Mouse (Mus musculus) cortical plate, adult 2 months (tissue): ENCODE measurements at regions not wholly inside any gene's neighbourhood (a gene's known extent, or its start where the extent isn't known, plus 50 kb on each side); places are given as distances from the start of the nearest gene placed in this dataset.

ENCODE experiments used
- H3K27ac ChIP-seq: fragments of 200-500 bp; 2 replicates; pipeline ENCODE4 v1.5.1; 2012; ENCODE audit warnings: low read length, control low read depth, inconsistent platforms; ENCODE audit not compliant: insufficient read depth
- H3K4me1 ChIP-seq: fragments of 200-500 bp; 2 replicates; pipeline ENCODE4 v1.6.1; 2011; ENCODE audit warnings: low read length; ENCODE audit not compliant: control insufficient read depth, insufficient read depth
- H3K4me3 ChIP-seq: fragments of 200-500 bp; 2 replicates; pipeline ENCODE4 v1.5.1; 2011; ENCODE audit warnings: mild to moderate bottlenecking, low read length, control low read depth; ENCODE audit not compliant: insufficient read depth
- CTCF ChIP-seq: fragments of 200-500 bp; IDR thresholded peaks from 2 replicates; pipeline ENCODE4 v1.5.1; 2011; ENCODE audit warnings: mild to moderate bottlenecking, control low read depth, low read length; ENCODE audit not compliant: insufficient read depth; ENCODE audit errors: extremely low read depth
- POLR2A ChIP-seq: fragments of 200-500 bp; IDR thresholded peaks from 2 replicates; pipeline ENCODE4 v1.6.1; 2011; ENCODE audit warnings: mild to moderate bottlenecking, low read length, control low read depth; ENCODE audit not compliant: insufficient read depth; ENCODE audit errors: extremely low read depth

- Histone ChIP-seq H3K4me1 (no peaks in the 10 kb centered on the region), H3K27ac (no peak overlapping the region), H3K4me3 (no peak overlapping the region)
- TF ChIP-seq CTCF (no peak), POLR2A (no peak)
Observed at GRCm38 (mm10) chr2:50519129-50519504, 222.5 kb upstream of the Mmadhc start.

- H3K27ac ChIP-seq = no peak overlapping the region
Observed at GRCm38 (mm10) chr2:50518371-50519128, 221.9 kb upstream of the Mmadhc start.

GRCm38 (mm10) chr2:50513276-50513675, 216.7 kb upstream of the Mmadhc start:
- Histone ChIP-seq H3K4me1 (no peaks in the 10 kb centered on the region), H3K4me3 (no peak overlapping the region), H3K27ac (no peak overlapping the region)
- TF ChIP-seq CTCF = no peak
- no peak for TF ChIP-seq POLR2A

More at GRCm38 (mm10) chr2:50518371-50519128, 221.9 kb upstream of the Mmadhc start:
- H3K4me3 ChIP-seq = no peak overlapping the region
- TF ChIP-seq CTCF (no peak), POLR2A (no peak)
- no peaks in the 10 kb centered on the region for H3K4me1 ChIP-seq

- Histone ChIP-seq H3K4me1 (no peaks in the 10 kb centered on the region), H3K4me3 (no peak overlapping the region), H3K27ac (no peak overlapping the region)
- TF ChIP-seq POLR2A (no peak), CTCF (no peak)
Observed at GRCm38 (mm10) chr2:50498713-50499112, 202.1 kb upstream of the Mmadhc start.

GRCm38 (mm10) chr2:50496057-50496433, 199.4 kb upstream of the Mmadhc start:
- H3K4me3 ChIP-seq = no peak overlapping the region
- TF ChIP-seq CTCF (no peak), POLR2A (no peak)
- no peaks in the 10 kb centered on the region for H3K4me1 ChIP-seq
- H3K27ac ChIP-seq = no peak overlapping the region

GRCm38 (mm10) chr2:50495141-50496056, 198.8 kb upstream of the Mmadhc start:
- Histone ChIP-seq H3K4me3 (no peak overlapping the region), H3K4me1 (no peaks in the 10 kb centered on the region), H3K27ac (no peak overlapping the region)
- TF ChIP-seq POLR2A (no peak), CTCF (no peak)

- no peak for TF ChIP-seq POLR2A
- no peak for TF ChIP-seq CTCF
- no peak overlapping the region for H3K27ac ChIP-seq
- no peak overlapping the region for H3K4me3 ChIP-seq
- H3K4me1 ChIP-seq = no peaks in the 10 kb centered on the region
Observed at GRCm38 (mm10) chr2:50493597-50494335, 197.2 kb upstream of the Mmadhc start.

- TF ChIP-seq POLR2A (no peak), CTCF (no peak)
- H3K27ac ChIP-seq = no peak overlapping the region
- H3K4me1 ChIP-seq = no peaks in the 10 kb centered on the region
- no peak overlapping the region for H3K4me3 ChIP-seq
Observed at GRCm38 (mm10) chr2:50463799-50464198, 167.2 kb upstream of the Mmadhc start.

- no peaks in the 10 kb centered on the region for H3K4me1 ChIP-seq
- no peak overlapping the region for H3K4me3 ChIP-seq
- TF ChIP-seq CTCF (no peak), POLR2A (no peak)
- no peak overlapping the region for H3K27ac ChIP-seq
Observed at GRCm38 (mm10) chr2:50462378-50462777, 165.8 kb upstream of the Mmadhc start.
